Mouse (Mus musculus) kidney, adult 11 months (tissue): ENCODE measurements around the gene Lix1l.
A peak's percentile ranks its signal among the peaks of the same experiment; 100 is the strongest.

Experiments
- DNase-seq: peaks from one replicate; pipeline ENCODE4 v3.0.0; 2022

Lix1l gene

DNA sequence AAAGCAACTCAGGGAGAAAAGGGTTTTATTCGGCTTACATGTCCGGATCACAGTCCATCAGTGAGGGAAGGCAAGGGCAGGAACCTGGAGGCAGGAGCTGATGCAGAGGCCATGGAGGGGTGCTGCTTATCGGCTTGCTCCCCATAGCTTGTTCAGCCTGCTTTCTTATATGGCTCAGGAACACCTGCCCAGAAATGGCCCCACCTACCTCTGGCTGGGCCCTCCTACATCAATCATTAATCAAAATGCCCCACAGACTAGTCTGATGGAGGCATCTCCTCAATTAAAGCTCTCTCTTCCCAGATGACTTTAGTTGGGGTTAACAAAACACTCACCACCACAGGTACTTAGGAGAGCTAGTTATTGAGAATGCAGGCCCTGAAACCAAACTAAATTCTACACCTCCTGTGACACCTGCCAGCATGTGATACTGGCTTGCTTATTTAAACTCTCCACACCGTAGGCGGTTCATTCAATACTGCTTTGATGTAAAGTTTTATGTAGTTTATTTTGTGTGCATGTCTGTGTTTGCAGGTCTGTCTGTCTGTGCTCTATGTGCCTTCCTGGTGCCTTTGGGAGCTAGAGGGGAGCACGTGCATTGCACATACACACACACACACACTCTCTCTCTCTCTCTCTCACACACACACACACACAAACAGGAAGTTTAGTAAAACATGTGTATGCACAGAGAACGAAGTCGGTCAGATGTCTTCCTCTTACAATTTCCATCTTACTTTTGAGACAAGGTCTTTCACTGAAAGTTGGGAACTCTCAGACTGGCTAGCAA is 34.1 kb upstream of the Lix1l start:
- DNase-seq = peak; percentile 75

DNA sequence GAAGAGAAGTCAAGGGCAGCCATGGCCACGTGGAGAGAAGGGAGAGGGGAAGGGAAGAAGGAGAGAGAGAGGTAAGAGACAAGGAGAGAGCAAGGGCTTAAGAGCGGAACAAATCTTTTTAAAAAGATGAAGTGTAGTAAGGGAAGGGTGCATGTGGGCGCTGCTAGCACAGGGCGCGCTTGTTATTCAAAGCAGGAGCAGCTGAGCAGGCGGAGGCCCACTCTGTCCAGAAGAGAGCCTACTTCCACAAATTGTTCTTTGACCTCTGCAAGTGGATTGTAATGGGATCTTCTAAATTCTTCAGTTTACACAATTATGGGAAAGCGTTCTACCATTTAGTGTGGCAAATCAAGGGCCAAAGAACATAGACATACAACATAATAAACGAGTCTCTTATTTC is 32.3 kb upstream of the Lix1l start:
- no peak for DNase-seq

DNA sequence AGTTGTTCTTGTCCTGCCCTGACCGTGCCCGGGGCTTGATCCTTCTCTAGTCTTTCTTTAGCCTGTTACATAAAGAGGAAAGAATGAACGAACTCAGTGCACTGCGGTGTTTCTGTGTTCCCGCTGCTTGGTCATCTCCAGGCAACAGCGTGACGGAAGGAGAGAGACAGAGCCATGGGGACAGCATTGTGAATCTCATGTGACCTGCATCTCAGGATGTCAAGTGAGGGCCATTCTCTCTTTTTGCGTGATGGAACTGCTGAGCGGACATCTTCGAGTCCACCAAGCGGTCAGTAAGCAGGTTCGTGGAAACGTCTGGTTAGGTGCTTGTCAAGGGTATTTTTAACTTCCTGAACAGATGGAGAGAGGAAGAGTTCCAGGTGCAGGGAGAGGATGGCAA is 31.4 kb upstream of the Lix1l start:
- DNase-seq = no peak

DNA sequence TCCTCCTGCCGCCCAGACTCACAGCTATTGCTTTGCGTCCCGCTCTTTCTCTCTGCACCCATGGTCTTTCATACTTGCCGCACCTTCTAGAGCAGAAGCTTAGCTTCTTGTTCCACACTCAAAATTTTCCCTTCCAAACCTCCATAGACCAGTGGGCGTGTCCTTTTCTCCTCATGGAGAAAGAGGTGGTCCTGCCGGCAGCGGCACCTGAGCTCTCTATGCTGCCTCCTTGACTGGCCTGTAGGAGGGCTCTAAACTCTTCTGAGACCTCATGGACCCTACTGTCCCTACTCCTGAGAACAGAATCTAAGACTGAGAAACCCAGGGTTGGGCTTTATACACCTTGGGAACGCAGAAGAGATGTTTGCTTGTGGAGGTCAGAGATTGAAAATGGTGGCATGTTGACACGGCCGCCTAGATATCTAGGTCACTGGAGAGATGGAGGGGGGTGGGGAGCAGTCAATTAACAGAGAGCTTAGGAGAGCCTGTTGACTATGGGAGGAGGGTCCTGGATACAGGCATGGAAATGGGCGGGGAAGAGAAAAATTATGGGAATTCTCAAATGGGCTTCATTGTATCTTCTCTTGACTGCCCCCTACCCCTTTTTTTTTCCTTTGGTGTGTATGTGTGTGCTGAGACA is 30.9 kb upstream of the Lix1l start:
- no peak for DNase-seq

DNA sequence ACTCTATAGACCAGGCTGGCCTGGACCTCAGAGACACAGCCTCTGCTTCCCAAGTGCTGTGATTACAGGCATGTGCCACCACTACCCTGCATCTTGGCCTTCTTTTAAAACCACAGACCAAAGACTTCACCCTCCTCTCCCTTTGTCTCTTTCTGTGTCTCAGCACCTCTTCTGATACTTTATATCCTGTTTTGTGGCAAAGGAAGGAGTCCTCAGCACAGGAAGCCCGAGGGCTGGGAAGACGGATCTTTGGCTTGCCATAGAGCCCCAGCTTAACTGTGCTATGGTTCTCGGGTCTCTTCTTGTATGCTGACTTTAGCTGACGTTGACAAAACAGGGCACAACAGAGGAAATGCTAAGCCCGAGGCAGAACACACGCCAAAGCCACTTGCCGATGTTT is 30.3 kb upstream of the Lix1l start:
- DNase-seq = no peak

DNA sequence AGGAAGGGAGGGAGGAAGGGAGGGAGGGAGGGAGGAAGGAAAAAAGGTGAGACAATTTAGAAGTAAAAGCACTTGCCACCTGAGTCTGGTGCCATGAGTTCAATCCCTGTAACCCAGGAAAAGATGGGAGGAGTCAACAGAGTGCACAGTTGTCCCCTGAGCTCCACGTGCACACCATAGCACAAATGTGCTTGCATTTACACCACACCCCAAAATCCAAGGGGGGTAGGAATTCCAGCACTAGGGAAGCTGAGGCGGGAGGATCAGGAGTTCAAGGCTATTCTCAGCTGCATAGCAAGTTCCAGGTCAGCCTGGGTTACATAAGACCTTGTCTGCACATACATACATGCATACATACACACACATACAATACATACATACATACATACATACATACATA is 29.6 kb upstream of the Lix1l start:
- DNase-seq = no peak

DNA sequence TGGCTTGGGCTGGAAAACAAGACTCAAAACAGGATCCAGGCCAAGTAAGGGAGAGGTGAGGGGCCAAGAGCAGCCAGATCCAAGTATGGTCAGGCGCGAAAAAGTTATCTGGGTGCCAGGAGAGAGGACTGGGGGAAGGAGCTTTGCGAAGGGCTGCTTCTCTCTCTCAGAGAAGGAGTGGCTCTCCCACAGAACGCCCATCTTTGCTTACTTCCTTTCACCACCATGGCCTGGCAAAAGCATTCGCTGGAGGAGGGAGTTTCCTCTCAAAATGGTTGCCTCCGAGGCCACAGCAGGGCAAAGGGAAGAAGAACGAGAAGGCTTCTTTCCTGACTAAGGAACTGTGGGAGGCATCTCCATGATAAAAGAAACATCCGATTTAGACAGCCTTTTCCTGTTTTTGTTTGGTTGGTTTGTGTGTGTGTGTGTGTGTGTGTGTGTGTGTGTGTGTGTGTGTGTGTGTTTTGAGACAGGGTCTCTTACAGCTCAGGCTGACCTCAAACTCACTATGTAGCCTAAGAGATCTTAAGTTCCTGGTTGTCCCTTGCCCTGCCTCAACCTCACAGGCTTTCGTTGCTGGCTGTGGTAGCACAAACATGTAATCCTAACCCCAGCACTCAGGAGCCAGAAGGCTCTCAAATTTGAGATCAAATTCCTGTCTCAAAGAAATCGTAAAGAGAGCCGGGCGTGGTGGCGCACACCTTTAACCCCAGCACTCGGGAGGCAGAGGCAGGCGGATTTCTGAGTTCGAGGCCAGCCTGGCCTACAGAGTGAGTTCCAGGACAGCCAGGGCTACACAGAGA is 28.9 kb upstream of the Lix1l start:
- DNase-seq = peak; percentile 73

DNA sequence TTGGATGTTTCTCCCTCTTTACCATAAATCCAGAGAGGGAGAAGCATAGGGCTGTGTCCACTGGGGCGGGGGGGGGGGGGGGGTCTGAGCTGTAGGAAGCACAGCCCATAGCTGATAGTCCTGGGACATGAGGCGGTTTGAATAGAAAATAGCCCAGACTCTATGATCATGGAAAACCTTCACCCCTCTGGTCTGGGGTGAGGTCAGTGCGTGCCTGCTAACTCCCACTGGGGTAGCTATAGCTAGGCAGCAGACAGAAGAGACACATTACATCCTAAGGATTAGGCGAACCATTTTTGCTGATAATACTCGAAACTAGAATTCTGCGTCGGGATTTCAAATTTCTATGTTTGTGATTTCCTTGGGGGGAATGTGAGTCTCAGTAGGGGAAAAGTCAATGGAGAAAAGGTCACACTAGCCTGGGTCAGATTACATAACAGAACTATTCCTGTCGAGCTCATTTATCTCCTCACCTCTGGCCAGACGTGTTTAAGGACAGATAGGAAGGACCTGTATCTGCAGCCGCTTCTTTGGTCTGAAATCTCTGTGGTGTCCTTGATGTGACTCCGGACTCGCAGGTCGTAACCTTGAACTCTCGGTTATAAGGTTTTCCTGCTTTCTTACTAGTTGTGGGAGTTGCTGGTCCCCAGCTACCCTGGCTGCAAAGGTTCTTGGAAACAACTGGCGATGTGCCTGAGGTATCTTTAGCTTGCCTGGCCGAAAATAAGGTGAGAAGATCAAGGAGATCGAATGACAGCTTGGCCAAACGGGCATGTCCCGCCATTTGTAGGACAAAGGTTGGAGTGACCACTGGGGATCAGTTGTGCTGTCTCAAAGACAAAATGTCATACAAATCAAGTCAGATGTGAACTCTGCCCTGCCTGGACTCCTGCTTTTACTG is 27.1 kb upstream of the Lix1l start:
- peak; percentile 66 for DNase-seq

DNA sequence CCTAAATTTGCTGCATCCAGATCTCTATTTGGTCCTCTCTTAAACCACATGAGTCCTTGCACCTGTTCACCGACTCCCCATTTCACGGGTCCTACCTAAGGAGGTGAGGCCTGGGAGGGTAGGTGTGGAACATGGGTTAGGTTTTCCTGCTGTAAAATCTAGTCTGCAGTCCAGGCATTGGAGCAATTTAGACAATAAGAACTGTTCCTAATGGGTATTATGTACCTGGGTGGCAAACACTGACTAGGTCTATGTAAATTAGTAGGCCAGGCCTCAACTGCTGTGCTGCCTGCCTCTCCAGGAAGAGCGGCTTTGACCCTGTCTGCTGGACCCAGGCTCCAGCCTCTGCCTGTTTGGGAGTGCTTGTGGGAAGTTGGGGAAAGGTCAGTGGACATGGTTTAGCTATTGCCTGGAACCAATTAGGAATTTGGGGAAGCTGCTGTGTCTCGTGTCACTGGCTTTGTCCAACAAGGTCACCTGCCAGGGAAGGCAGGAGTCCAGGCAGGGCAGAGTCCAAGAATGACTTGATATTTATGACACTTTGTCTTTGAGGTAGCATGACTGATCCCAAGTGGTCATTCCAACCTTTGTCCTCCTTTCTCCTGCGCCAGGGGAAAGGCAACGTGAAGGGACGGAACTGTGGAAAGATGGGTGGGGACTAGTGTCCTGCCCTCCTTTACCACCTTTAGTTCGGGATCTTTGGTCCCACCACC is 25.5 kb upstream of the Lix1l start:
- peak; percentile 93 for DNase-seq

DNA sequence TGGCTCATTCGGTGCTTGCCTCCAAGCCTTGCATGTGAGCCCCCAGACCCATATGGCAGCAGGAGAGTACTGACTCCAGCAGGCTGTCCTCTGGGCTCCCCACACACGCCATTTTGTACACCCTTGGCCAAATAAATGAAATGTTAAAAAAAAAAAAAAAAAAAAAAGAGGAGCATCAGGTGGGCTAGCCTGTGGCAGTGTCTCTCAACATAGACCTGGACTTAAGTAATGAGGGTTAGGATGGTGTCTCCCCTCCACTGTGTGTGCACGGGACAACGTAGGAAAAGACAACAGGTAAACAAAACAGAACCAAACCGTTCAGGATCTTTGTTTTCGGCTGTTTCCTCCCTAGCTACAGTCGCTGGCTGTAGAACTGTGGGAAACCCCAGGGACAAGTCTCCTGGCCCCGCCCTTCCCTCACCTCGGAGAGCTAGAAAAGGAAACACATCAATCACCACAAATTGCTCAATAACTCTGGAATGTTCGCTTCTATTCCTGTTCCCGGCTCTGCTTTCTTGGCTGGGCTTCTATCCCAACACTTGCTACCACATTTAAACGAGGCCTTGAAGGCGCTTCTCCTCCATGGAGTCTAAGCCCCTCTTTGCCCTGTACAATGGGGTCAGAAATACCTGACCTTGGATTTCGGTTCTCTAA is 24.8 kb upstream of the Lix1l start:
- DNase-seq = peak; percentile 90

DNA sequence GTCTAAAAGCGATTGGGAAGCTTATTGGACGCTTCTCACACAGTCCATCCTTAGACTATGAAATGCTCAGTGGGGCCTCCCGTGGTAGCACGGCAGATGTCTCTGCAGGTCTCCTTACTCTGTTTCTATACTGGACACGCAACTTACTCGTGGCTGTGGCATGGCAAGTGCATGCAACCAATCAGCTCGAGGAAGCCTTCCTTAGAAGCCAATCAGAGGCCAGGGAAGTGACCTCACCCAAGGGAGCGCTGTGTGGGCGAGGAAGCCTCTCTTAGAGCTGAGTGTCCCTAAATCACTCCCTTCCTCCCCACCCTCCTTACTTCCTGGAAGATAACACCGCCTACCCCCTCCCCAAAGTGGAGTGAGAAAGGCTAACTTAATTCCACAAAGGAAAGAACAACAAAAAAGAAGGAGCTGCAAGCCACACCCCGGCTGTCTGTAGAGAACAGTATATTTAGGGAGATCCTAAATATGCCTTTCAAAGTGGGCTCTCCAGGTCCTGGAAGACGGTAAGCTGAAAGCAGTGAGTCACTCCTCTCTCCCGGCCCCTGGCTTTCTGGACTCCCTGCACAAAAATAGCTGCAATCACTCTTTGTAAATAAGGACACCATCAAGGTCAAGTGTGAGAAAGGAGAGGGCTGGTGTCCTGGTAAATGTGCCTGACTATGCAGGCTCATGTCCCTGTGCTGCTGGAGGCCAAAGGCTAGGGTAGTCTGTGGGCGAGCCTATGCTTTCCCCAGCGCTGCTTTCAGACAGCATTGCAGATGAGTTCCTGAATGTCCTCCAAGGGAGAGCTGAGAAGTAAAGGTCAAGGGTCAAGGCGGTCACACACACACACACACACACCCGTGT is 24.0 kb upstream of the Lix1l start, which contains the start of gene Gm16253:
TSS of gene Gm16253 (plus strand) at position 295 of the 852 bp plus-strand sequence.
- peak; percentile 96 for DNase-seq

DNA sequence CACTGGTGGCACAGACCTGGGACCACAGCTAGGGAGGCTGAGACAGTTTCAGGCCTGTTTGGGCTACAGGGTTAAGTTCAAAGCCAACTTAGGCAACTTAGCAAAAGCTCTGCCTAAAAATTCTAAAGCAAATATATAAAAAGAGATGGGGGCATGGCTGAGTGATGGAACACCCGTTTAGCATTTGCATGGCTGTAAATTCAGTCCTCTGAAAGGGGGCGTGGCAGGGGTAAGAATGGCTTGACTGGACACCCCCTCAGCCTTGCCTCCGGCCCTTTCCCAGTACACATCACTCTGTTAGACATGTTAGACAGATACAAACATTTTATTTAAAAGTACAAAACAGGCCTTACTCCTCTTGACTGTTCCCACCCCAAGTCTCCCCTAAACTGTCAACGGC is 23.4 kb upstream of the Lix1l start:
- no peak for DNase-seq

DNA sequence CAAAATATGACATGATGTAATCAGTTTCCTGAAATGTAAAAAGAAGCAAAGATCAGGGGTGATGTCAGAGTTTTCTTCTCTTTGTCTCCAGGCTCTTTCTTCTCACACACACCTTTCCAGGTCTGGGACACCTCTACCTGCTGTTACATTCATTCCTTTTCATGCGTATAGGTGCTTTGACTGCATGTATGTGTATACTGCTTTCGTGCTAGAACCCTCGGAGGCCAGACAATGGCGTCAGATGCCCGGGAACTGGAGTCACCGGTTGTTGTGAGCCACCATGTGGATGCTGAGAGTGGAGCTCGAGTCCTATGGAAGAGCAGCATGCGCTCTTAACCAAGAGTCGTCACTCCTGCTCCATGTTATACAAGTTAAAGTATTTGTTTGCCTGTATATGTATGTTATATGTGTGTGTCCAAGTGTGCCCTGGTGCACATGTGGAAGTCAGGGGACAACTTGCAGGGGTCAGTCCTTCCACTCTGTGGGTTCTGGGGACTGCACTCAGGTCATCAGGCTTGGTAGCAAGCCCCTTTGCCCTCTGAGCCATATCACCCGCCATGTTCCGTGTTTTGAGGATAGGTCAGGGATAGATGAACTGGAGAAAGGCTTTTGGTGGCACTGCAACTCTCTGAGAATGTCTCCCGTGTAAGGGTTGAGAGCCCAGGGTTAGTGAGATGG is 22.2 kb upstream of the Lix1l start:
- DNase-seq = no peak

DNA sequence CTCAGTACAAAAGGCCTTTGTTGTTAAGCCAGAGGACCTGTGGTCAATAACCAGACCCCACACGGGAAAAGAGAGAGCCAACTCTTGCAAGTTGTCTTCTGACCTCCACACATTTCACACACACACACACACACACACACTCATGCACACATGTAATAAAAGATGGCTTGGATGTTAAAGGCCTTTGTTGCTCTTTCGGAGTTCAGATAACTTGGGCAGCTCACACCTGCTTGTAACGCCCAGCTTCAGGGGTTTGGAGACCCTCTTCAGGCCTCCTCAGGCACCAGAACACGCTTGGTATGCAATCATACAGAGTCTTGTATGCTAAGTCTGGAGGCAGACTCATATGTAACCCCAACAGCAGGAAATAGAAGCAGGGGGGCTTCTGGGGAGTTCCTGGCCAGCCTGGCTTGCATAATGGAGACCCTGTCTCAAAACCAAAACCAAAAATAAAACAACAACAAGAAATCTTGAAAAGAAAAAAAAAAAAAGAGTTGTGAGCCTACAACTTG is 21.7 kb upstream of the Lix1l start:
- no peak for DNase-seq

DNA sequence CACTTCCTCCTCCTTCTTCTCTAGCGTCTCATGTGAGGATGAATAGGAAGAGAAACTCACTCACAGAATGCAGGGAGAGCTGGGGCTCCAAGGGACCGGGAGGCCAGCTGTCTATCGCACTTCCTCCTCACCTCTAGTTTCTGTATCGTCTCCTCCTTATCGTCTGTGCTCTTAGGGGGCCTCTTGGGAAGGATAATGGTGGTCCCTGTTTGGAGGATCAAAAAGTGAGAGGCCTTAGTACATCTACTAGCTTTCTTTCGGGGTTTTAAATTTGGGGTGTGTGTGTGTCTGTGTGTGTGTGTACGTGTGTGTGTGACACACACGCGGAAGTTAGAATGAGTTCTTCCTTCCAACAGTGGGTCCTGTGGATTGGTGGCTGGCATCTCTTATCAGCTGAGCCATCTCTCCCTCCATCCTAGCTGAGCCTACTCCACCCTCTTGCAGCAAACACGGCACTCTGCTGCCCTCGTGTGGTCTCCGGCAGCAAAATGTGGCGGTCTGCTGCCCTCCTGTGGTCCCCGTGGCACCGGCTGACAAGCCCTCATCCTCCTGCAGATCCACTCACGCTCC is 21.0 kb upstream of the Lix1l start:
- peak; percentile 84 for DNase-seq

DNA sequence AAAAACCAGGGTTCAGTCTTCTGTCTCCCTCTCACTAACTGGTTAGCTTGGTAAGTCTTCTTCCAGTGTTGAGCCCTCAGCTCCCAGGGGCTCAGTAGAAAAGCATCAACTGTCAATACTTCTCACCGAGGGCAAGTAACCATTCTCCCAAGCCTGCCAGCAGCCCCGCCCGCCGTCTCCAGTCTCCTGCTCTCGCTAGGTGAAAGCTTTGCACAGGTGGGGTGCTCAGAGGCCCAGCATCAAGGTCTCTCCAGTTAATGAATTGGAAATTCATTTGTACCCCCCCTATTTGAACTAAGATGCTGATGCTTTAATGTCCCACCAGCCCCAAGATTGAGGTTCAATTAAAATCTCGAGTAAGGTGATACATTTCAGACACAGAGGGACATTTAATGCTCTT is 19.8 kb upstream of the Lix1l start:
- DNase-seq = no peak

DNA sequence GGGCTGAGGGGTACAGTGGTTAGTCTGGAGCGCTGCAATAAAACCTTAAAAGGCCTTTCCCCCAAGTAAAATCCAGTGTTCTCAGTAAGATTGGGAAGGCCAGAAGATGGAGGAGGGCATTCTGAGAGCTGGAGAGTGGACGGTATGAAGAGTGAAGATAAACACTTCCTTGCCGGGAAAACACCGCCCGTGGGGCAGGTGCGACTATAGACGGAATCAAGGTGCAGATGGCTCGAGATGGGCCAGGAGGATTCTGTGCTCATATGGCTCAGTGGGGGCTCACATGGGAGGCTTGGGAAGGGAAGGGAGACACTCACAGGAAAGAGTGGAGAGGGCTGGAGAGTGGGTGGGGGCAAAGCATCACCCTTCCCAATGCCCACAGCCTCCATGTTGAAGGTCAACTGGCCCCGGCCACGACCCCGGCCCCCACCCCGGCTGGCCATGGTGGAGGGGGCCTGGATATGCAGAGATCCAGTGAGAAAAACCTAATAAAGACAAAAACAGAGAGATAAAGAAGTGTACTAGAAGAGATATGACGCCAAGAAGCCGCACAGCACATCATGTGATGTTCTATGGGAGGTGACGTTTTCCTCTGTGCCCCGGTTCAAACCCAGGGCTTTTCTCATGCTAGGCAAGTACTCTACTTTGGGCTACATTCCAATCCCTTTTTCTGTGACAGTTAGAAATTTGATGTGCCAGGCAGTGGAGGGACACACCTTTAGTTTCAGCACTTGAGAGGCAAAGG is 19.0 kb upstream of the Lix1l start:
- no peak for DNase-seq

DNA sequence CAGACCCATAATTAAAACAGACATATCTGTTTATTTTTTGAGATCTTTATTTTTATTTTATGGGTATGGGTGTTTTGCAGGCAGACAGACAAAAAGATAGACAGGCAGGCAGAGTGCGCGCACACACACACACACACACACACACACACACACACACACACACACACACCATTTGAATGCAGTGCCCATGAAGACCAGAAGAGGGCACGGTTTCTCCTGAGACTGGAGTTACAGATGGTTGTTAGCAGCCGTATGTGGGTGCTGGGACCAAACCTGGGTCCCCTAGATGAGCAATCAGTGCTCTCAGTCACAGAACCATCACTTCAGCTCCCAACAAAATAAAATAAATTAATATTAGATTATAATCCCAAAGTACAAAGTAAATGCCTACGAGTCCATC is 17.6 kb upstream of the Lix1l start:
- no peak for DNase-seq

DNA sequence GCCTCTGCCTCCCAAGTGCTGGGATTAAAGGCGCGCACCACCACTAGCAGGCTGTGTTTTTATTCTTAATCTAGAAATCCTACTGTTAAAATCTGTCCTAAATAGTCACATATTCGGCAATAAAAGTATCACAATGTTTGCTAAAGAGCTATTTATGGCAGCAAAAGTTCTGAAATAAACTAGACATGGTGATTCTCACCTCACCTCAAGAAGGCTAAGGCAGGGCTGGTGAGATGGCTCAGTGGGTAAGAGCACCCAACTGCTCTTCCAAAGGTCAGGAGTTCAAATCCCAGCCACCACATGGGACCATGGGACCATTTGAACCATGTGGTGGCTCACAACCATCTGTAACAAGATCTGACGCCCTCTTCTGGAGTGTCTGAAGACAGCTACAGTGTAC is 10.3 kb upstream of the Lix1l start:
- no peak for DNase-seq
